Mouse (Mus musculus) liver, embryonic 16.5 days (tissue): ENCODE measurements around the gene Cars. TPM values are rescaled to one million over a fixed set of nuclear protein-coding genes. Genes with fewer than 3 reads are reported as not detected.

Experiments used
- ATAC-seq: fragments of 200-750 bp; cut with Nextera tagmentation; 2 replicates; pipeline ENCODE4 v1.8.0; 2017; ENCODE audit warnings: low read depth, mild to moderate bottlenecking, moderate number of reproducible peaks, moderate library complexity
- H3K27ac ChIP-seq: fragments of 300-500 bp; sonication (generic); 2 replicates; pipeline ENCODE4 v1.5.1; 2014; ENCODE audit warnings: mild to moderate bottlenecking, low read length
- H3K27me3 ChIP-seq: fragments of 300-500 bp; sonication (generic); 2 replicates; pipeline ENCODE4 v1.6.1; 2014; ENCODE audit warnings: low read depth, low read length, mixed read lengths; ENCODE audit not compliant: control insufficient read depth, insufficient read depth
- H3K36me3 ChIP-seq: fragments of 300-500 bp; sonication (generic); 2 replicates; pipeline ENCODE4 v1.6.1; 2014; ENCODE audit warnings: mild to moderate bottlenecking; ENCODE audit not compliant: control insufficient read depth, insufficient read depth
- H3K4me1 ChIP-seq: fragments of 300-500 bp; sonication (generic); 2 replicates; pipeline ENCODE4 v1.6.1; 2014; ENCODE audit warnings: low read depth, low read length, mixed read lengths; ENCODE audit not compliant: control insufficient read depth
- H3K4me2 ChIP-seq: fragments of 300-500 bp; sonication (generic); 2 replicates; pipeline ENCODE4 v1.6.1; 2014; ENCODE audit warnings: low read depth, low read length, mixed read lengths
- H3K4me3 ChIP-seq: fragments of 300-500 bp; sonication (generic); 2 replicates; pipeline ENCODE4 v1.5.1; 2014; ENCODE audit warnings: low read depth, mild to moderate bottlenecking, low read length
- H3K9ac ChIP-seq: fragments of 300-500 bp; sonication (generic); 2 replicates; pipeline ENCODE4 v1.6.1; 2014; ENCODE audit warnings: low read depth, low read length
- H3K9me3 ChIP-seq: fragments of 300-500 bp; sonication (generic); replicated peaks from 2 replicates; pipeline ENCODE4 v1.6.1; 2016; ENCODE audit warnings: low read length; ENCODE audit not compliant: control insufficient read depth
- WGBS: fragments of 180-500 bp; shearing (Covaris S2); extraction: QIAGEN DNeasy Blood & Tissue Kit; methylation state at CpG from one replicate; pipeline ENCODE4 v1.1.7; 2014; ENCODE audit not compliant: insufficient replicate concordance; 5-methylcytosine and 5-hydroxymethylcytosine counted together
- polyA plus RNA-seq: library from polyadenylated mRNA; unstranded; fragments of >200 nt; fragmentation: Nextera tagmentation; extraction: Ambion mirVana; gene quantifications from 2 replicates; pipeline ENCODE4 v1.2.1, GENCODE M21; 2015

The Cars gene
- polyA plus RNA-seq, 1 experiment from 2014 or later: 62.0 TPM

DNA sequence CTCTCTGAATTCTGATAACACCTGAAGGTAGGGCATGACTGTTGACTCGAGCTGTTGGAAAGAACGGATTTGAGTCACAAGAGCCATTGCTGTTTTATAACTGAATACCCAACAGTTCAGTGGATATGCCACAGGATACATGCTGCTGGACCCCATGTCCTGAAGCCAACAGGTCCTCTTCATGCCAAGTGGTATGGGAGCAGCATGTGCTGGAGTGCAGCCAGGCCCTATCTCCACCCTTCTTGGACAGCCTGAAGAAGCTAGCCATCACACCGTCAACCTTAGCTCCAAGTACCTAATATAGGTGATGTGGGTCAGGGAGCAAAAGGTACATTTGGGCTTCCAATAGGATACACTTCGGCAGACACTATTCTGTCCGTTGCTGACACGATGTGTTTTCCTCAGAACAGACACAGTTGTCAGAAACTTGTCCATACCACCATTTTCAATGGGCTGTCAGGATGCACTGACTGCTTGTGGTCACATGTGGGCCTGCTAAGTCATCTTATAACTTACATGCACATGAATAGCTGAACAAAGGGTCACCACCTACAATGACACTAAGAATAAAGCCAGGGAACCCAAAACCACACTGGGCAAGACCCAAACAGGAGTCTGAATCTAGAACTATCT lies 34.8 kb downstream of the Cars start:
- Histone ChIP-seq H3K27ac (peak overlapping the region; percentile 81), H3K4me2 (peak overlapping the region; percentile 52), H3K27me3 (no peaks in the 10 kb centered on the region), H3K9ac (no peak overlapping the region; the same call in 1 of the 2 replicates), H3K36me3 (peaks cover 90% of the 10 kb centered on the region), H3K4me3 (no peak overlapping the region), H3K9me3 (no peaks in the 10 kb centered on the region), H3K4me1 (peaks cover 28% of the 10 kb centered on the region)
- 44% methylated on average over 6 of the region's 6 CpGs for WGBS
- ATAC-seq: no peak

DNA sequence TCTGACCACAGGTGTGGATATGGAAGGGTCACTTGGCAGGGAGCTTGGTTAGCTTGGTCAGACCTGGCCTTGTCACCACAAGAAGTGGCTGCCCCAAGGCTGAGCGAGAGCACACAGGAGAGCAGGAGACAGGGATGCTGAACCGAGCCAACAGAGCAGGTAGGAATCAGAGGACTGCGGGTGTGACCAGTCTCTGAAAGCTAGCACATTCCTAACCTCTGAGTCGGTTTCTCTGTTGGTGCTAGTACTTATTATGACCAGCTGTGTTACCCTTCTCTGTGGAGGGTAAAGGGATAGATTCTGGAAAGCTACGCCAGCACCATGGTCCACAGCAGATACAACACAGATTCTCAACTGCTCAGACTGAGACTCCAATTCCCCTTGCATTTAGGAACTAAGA lies 36.1 kb downstream of the Cars start:
- no peak overlapping the region for H3K9ac ChIP-seq
- H3K27ac ChIP-seq: no peak overlapping the region
- H3K9me3 ChIP-seq: no peaks in the 10 kb centered on the region
- ATAC-seq: no peak
- H3K36me3 ChIP-seq: peaks cover 88% of the 10 kb centered on the region
- H3K4me2 ChIP-seq: no peak overlapping the region
- H3K4me1 ChIP-seq: peaks cover 28% of the 10 kb centered on the region
- no peaks in the 10 kb centered on the region for H3K27me3 ChIP-seq
- H3K4me3 ChIP-seq: no peak overlapping the region
- 91% methylated on average over 5 of the region's 5 CpGs for WGBS

DNA sequence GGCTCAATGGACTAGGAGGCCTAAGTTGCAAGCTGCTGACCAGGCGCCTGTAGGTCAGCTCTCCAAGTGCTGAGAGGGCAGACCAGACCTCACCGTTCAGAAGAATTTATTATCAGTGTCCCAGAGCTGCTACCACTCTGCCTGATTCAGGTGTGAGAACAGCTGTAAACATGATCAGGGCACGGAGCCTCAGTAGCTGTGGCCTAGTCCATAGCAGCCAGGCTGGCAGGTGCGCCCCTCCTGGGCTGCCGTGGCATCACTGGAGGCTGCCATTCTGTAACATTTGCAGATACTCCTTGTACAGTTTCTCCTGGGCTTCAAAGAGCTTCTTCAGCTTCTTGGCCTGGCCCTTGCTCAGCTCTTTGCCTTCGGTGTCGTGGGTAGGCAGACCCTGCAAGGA lies 42.3 kb downstream of the Cars start:
- peak overlapping the region; percentile 19; the same call in 1 of the 2 replicates for H3K9ac ChIP-seq
- WGBS: 81% methylated on average over 7 of the region's 7 CpGs

DNA sequence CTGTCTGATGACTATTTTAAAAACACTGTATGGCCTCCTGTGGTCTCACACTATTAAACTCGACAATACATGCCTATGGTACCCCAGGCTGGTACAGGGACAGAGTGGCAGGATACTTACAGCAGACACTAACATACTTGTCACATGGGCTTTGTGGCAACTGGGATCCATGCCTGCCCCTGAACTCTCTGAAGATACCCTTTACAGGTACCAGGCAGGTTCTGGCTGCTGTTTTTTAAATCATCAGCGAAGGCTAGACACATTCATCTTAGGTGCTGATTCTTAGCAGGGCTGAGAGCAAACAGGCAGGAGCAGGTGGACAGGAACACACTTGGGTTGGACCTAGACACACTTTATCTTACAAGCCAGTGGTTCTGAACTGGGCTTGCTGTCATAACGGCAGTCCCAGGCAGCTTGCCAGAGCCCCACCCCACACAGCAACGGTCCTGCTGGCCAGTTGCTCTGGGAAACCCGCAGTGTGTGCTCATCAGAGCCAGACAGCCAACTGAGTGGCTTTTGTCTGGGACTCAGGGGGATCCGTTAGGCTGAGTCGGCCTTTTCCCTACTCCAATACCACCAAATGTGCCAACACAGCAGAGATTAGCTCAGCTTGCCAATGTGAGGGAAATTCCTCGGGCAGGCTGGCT lies 42.8 kb downstream of the Cars start:
- Histone ChIP-seq H3K4me1 (peaks cover 11% of the 10 kb centered on the region), H3K27ac (peak overlapping the region; percentile 46), H3K4me3 (no peak overlapping the region), H3K27me3 (no peaks in the 10 kb centered on the region), H3K9ac (peak overlapping the region; percentile 19; the same call in 1 of the 2 replicates), H3K4me2 (no peak overlapping the region), H3K9me3 (no peaks in the 10 kb centered on the region), H3K36me3 (peaks cover 67% of the 10 kb centered on the region)
- WGBS: 46% methylated on average over 8 of the region's 8 CpGs
- peak; percentile 90 for ATAC-seq

More for the DNA sequence above, 42.3 kb downstream of the Cars start:
- Histone ChIP-seq H3K36me3 (peaks cover 70% of the 10 kb centered on the region), H3K4me3 (no peak overlapping the region), H3K27me3 (no peaks in the 10 kb centered on the region), H3K9me3 (no peaks in the 10 kb centered on the region), H3K27ac (peak overlapping the region; percentile 46; the same call in 1 of the 2 replicates), H3K4me2 (no peak overlapping the region), H3K4me1 (peaks cover 11% of the 10 kb centered on the region)
- peak; percentile 33 for ATAC-seq

DNA sequence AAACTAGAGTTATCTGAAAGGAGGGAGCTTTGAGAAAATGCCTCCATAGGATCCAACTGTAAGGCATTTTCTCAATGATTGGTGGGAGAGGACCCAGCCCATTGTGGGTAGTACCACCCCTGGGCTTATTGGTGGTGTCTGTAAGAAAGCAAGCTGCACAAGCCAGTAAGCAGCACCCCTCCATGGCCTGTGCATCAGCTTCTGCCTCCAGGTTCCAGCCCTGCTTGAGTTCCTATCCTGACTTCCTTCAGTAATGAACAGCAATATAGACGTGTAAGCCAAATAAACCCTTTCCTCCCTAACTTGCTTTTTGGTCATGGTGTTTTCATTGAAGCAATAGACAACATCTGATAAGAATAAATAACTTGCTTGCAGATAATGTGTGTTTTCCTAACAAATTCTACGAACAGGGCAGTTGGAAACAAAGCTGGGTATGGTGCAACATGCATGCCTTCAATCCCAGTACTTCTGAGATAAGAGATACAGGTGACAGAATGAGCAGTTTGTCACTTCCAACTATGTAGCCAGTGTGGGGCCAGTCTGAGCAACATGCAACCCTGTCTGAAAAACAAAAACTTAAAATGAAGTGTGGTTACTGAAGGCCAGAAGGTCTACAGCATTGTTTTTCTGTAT lies 50.2 kb downstream of the Cars start:
- Histone ChIP-seq H3K36me3 (peaks cover 9% of the 10 kb centered on the region), H3K4me1 (peaks cover 28% of the 10 kb centered on the region), H3K27me3 (no peaks in the 10 kb centered on the region), H3K9me3 (no peaks in the 10 kb centered on the region), H3K27ac (peak overlapping the region; percentile 87), H3K4me3 (peak overlapping the region; percentile 77), H3K4me2 (peak overlapping the region; percentile 96), H3K9ac (peak overlapping the region; percentile 72)
- no peak for ATAC-seq
- WGBS: 8% methylated on average over 2 of the region's 2 CpGs

DNA sequence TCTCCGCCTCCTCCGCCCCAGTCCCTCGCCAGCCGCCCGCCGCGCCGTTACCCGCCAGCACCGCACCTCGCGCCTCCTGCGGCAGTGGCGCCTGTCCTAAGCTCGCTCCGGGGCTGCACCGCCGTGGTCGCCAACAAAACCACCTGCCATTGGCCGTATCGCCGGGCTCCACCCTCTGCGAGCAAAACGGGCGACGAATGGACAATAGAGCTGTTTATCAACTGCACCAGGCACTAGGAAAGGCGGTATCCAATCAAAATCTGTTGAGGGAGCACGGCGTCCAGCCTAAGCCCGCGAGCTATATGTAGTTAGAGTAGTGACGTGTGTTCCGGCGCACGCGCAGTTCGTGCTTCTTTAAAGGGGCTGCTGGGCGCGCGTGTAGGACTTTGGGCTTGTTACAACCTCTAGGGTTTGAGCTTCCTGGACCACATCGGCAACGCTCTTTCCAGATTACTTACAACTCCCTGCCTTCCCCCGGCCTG lies 50.9 kb downstream of the Cars start, which contains the start of gene Nap1l4:
Nap1l4 (minus strand) TSS at position 131 of the 482 bp plus-strand sequence.
- peak within 1 kb of the TSS; percentile 76 for H3K9ac ChIP-seq
- H3K4me3 ChIP-seq: peak within 1 kb of the TSS; percentile 77
- no peaks in the 10 kb centered on the region for H3K27me3 ChIP-seq
- H3K9me3 ChIP-seq: no peaks in the 10 kb centered on the region
- H3K27ac ChIP-seq: peak within 1 kb of the TSS; percentile 91
- WGBS: under 1% methylated on average over 40 of the region's 43 CpGs
- ATAC-seq: peak; percentile 96
- H3K4me1 ChIP-seq: peaks cover 28% of the 10 kb centered on the region
- peaks cover 3% of the 10 kb centered on the region for H3K36me3 ChIP-seq
- peak within 1 kb of the TSS; percentile 96 for H3K4me2 ChIP-seq

DNA sequence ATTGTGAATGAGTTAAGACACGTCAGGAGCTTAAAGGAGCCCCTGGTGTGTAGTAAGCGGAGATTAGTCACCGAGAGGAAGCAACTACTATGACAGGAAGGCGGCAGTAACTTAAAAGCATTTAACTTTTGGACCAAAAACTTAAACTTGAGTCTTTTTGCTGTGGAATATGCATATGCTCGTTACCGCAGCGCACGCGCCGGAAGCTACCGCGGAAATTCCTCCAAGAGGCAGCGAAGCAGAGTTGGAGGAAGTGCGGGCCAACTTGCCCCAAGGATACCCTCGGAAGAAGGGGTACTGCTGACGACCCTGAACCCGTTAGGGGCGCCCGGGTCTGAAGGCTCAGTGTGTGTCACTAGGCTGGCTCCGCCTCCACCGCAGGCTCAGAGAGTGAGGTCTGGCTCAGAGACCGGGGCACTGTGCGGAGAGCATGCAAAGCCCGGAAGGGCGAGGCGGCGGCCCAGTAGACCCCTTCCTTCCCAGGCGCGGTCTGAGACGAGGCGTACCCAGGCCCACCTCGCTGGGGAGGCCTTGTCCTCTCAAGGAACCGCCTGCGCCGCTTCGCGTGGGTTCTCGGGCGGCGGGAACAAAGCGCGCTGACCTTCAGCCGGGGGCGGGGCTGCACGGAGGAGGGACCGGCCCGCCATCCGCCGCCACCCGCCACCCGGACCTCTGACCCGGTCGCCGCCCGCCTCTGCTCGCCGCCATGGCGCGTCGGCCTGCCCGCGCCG lies 51.5 kb downstream of the Cars start:
- Histone ChIP-seq H3K4me1 (peaks cover 33% of the 10 kb centered on the region), H3K4me2 (peak overlapping the region; percentile 96), H3K36me3 (peaks cover 2% of the 10 kb centered on the region; the same call in 1 of the 2 replicates), H3K9ac (peak overlapping the region; percentile 76), H3K27me3 (no peaks in the 10 kb centered on the region), H3K27ac (peak overlapping the region; percentile 91), H3K4me3 (peak overlapping the region; percentile 77), H3K9me3 (no peaks in the 10 kb centered on the region)
- ATAC-seq: peak; percentile 77
- under 1% methylated on average over 36 of the region's 63 CpGs for WGBS

DNA sequence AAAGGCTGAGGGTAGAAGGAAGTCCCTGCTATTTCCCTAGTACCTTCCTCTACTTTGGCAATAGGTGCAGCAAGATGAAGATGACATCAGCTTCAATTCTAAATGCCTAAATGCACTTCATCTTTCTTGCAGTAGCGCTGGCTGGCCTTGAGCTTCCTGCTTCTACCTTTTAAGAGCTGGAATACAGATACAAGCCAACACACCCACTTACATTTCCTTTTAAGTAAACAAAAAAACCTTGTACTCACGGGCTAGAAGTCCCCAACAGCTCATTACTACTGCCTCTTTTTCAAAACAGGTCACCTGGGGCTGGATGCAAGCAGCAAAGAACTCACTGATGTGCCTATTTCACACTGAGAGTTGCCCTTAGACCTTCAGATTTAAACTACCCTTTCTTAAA lies 53.3 kb downstream of the Cars start:
- H3K4me3 ChIP-seq: no peak overlapping the region

More for the DNA sequence above, 53.3 kb downstream of the Cars start:
- WGBS: 46% methylated on average over 2 of the region's 2 CpGs
- no peak overlapping the region; the same call in 1 of the 2 replicates for H3K4me2 ChIP-seq
- H3K27me3 ChIP-seq: no peaks in the 10 kb centered on the region
- H3K9me3 ChIP-seq: no peaks in the 10 kb centered on the region
- peaks cover 2% of the 10 kb centered on the region; the same call in 1 of the 2 replicates for H3K36me3 ChIP-seq
- ATAC-seq: no peak
- H3K9ac ChIP-seq: no peak overlapping the region
- peaks cover 44% of the 10 kb centered on the region for H3K4me1 ChIP-seq
- peak overlapping the region; percentile 45 for H3K27ac ChIP-seq
